Mouse (Mus musculus): ENCODE results near the gene Unc13c. TPM values are rescaled to one million over a fixed set of nuclear protein-coding genes. Genes with fewer than 3 reads are reported as not detected.

Unc13c gene
- polyA plus RNA-seq, 2 experiments from 2014 or later = 0.07 TPM; not detected in 1

- ATAC-seq = no peak
Measured at GRCm38 (mm10) chr9:73867410-73868067, 101.2 kb downstream of the Unc13c start.

GRCm38 (mm10) chr9:73866666-73867065, 102.1 kb downstream of the Unc13c start:
- no peak for ATAC-seq

GRCm38 (mm10) chr9:73859469-73859868, 109.3 kb downstream of the Unc13c start:
- ATAC-seq = no peak

- no peak for ATAC-seq
Measured at GRCm38 (mm10) chr9:73854281-73854680, 114.5 kb downstream of the Unc13c start.

- no peak for ATAC-seq
Measured at GRCm38 (mm10) chr9:73806681-73807080, 162.1 kb downstream of the Unc13c start.

- ATAC-seq = no peak
Measured at GRCm38 (mm10) chr9:73774616-73775015, 194.2 kb downstream of the Unc13c start.

- no peak for ATAC-seq
Measured at GRCm38 (mm10) chr9:73755185-73755584, 213.6 kb downstream of the Unc13c start.

- ATAC-seq = no peak
Measured at GRCm38 (mm10) chr9:73753480-73753879, 215.3 kb downstream of the Unc13c start.

GRCm38 (mm10) chr9:73751344-73751743, 217.4 kb downstream of the Unc13c start:
- ATAC-seq = no peak

GRCm38 (mm10) chr9:73734446-73734845, 234.3 kb downstream of the Unc13c start:
- no peak for ATAC-seq

GRCm38 (mm10) chr9:73725717-73726662, 242.8 kb downstream of the Unc13c start:
- ATAC-seq = no peak

- no peak for ATAC-seq
Measured at GRCm38 (mm10) chr9:73724776-73725175, 244.0 kb downstream of the Unc13c start.

GRCm38 (mm10) chr9:73713508-73713907, 255.3 kb downstream of the Unc13c start:
- no peak for ATAC-seq

- ATAC-seq = no peak
Measured at GRCm38 (mm10) chr9:73697103-73697502, 271.7 kb downstream of the Unc13c start.

- ATAC-seq = no peak
Measured at GRCm38 (mm10) chr9:73681580-73681979, 287.2 kb downstream of the Unc13c start.

- ATAC-seq = no peak
Measured at GRCm38 (mm10) chr9:73680545-73681495, 287.9 kb downstream of the Unc13c start.

- ATAC-seq = no peak
Measured at GRCm38 (mm10) chr9:73671656-73672212, 297.0 kb downstream of the Unc13c start.

- ATAC-seq = no peak
Measured at GRCm38 (mm10) chr9:73670040-73670439, 298.7 kb downstream of the Unc13c start.

- ATAC-seq = no peak
Measured at GRCm38 (mm10) chr9:73662839-73663238, 305.9 kb downstream of the Unc13c start.

- ATAC-seq = no peak
Measured at GRCm38 (mm10) chr9:73649088-73649487, 319.7 kb downstream of the Unc13c start.

- no peak for ATAC-seq
Measured at GRCm38 (mm10) chr9:73638119-73638518, 330.6 kb downstream of the Unc13c start.

- ATAC-seq = no peak
Measured at GRCm38 (mm10) chr9:73625171-73625570, 343.6 kb downstream of the Unc13c start.
